Mouse (Mus musculus): Measurements from ENCODE around the gene Mettl6.
A peak's percentile ranks its signal among the peaks of the same experiment; 100 is the strongest.
"Not testable (repeated sequence)": the region's sequence is repeated elsewhere in the genome, so short reads cannot be mapped to it uniquely, and the experiment has no call there.

Gene Mettl6

GRCm38 (mm10) chr14:31472451-31473061, 22.3 kb downstream of the Mettl6 start:
- DNase-seq (ENCODE audit: low spot score) = peak; percentile 59

- no peak for DNase-seq (ENCODE audit: low spot score)
Measured at GRCm38 (mm10) chr14:31469711-31470110, 25.1 kb downstream of the Mettl6 start.

- DNase-seq (ENCODE audit: low spot score) = no peak
Measured at GRCm38 (mm10) chr14:31464176-31464575, 30.7 kb downstream of the Mettl6 start.

- DNase-seq (ENCODE audit: low spot score) = peak; percentile 31
Measured at GRCm38 (mm10) chr14:31462886-31463285, 32.0 kb downstream of the Mettl6 start.

GRCm38 (mm10) chr14:31462226-31462625, 32.6 kb downstream of the Mettl6 start:
- DNase-seq (ENCODE audit: low spot score) = not testable (repeated sequence)

- no peak for DNase-seq (ENCODE audit: low spot score)
Measured at GRCm38 (mm10) chr14:31458006-31458405, 36.8 kb downstream of the Mettl6 start.

GRCm38 (mm10) chr14:31456064-31456721, 38.6 kb downstream of the Mettl6 start:
- no peak for DNase-seq (ENCODE audit: low spot score)

GRCm38 (mm10) chr14:31454849-31455566, 39.8 kb downstream of the Mettl6 start:
- no peak for DNase-seq (ENCODE audit: low spot score)

- DNase-seq (ENCODE audit: low spot score) = not testable (repeated sequence)
Measured at GRCm38 (mm10) chr14:31453946-31454345, 40.9 kb downstream of the Mettl6 start.

- DNase-seq (ENCODE audit: low spot score) = peak; percentile 34
Measured at GRCm38 (mm10) chr14:31448994-31449393, 45.8 kb downstream of the Mettl6 start.

- DNase-seq (ENCODE audit: low spot score) = no peak
Measured at GRCm38 (mm10) chr14:31443616-31444015, 51.2 kb downstream of the Mettl6 start.

GRCm38 (mm10) chr14:31440725-31441124, 54.1 kb downstream of the Mettl6 start:
- DNase-seq (ENCODE audit: low spot score) = no peak

GRCm38 (mm10) chr14:31440230-31440629, 54.6 kb downstream of the Mettl6 start:
- DNase-seq (ENCODE audit: low spot score) = no peak

GRCm38 (mm10) chr14:31439279-31439678, 55.6 kb downstream of the Mettl6 start:
- no peak for DNase-seq (ENCODE audit: low spot score)

GRCm38 (mm10) chr14:31437826-31438529, 56.9 kb downstream of the Mettl6 start:
- DNase-seq (ENCODE audit: low spot score) = no peak

- DNase-seq (ENCODE audit: low spot score) = peak; percentile 93
Measured at GRCm38 (mm10) chr14:31435930-31436693, 58.7 kb downstream of the Mettl6 start, which contains the start of gene Sh3bp5. Gene Sh3bp5, minus strand, starts transcription at chr14:31436078.

- DNase-seq (ENCODE audit: low spot score) = no peak
Measured at GRCm38 (mm10) chr14:31435018-31435915, 59.6 kb downstream of the Mettl6 start.

GRCm38 (mm10) chr14:31434426-31434825, 60.4 kb downstream of the Mettl6 start:
- no peak for DNase-seq (ENCODE audit: low spot score)

GRCm38 (mm10) chr14:31433851-31434360, 60.9 kb downstream of the Mettl6 start:
- no peak for DNase-seq (ENCODE audit: low spot score)

GRCm38 (mm10) chr14:31433126-31433525, 61.7 kb downstream of the Mettl6 start:
- DNase-seq (ENCODE audit: low spot score) = no peak
